Mouse (Mus musculus) stomach, postnatal 0 days (tissue): ENCODE data around the gene Klhl26. TPM values are rescaled to one million over a fixed set of nuclear protein-coding genes. Genes with fewer than 3 reads are reported as not detected.
A peak's percentile ranks its signal among the peaks of the same experiment; 100 is the strongest.

Source experiments
- ATAC-seq: fragments of 200-750 bp; cut with Nextera tagmentation; 2 replicates; pipeline ENCODE4 v1.8.0; 2017; ENCODE audit not compliant: low FRiP score, low TSS enrichment
- DNase-seq: peaks from one replicate; pipeline ENCODE4 v3.0.0-alpha.2; 2016; ENCODE audit warnings: low spot score
- H3K27ac ChIP-seq: fragments of 300-500 bp; sonication (generic); replicated peaks from 2 replicates; pipeline ENCODE4 v1.5.1; 2014; ENCODE audit warnings: mild to moderate bottlenecking, control low read depth
- H3K27me3 ChIP-seq: fragments of 300-500 bp; sonication (generic); 2 replicates; pipeline ENCODE4 v1.6.1; 2014; ENCODE audit warnings: low read length; ENCODE audit not compliant: control insufficient read depth, insufficient read depth
- H3K36me3 ChIP-seq: fragments of 300-500 bp; sonication (generic); 2 replicates; pipeline ENCODE4 v1.6.1; 2014; ENCODE audit warnings: low read length, mixed read lengths; ENCODE audit not compliant: control insufficient read depth, insufficient read depth
- H3K4me1 ChIP-seq: fragments of 300-500 bp; sonication (generic); replicated peaks from 2 replicates; pipeline ENCODE4 v1.6.1; 2014; ENCODE audit warnings: antibody characterized with exemption; ENCODE audit not compliant: control insufficient read depth, insufficient read depth
- H3K4me2 ChIP-seq: fragments of 300-500 bp; sonication (generic); replicated peaks from 2 replicates; pipeline ENCODE4 v1.6.1; 2014; ENCODE audit warnings: low read depth, mild to moderate bottlenecking, control low read depth, moderate library complexity
- H3K4me3 ChIP-seq: fragments of 300-500 bp; sonication (generic); 2 replicates; pipeline ENCODE4 v1.5.1; 2014; ENCODE audit warnings: low read depth, low read length, control low read depth
- H3K9ac ChIP-seq: fragments of 300-500 bp; sonication (generic); 2 replicates; pipeline ENCODE4 v1.6.1; 2014; ENCODE audit warnings: mild to moderate bottlenecking, low read length, control low read depth, mixed read lengths
- H3K9me3 ChIP-seq: fragments of 300-500 bp; sonication (generic); 2 replicates; pipeline ENCODE4 v1.6.1; 2016; ENCODE audit warnings: low read length; ENCODE audit not compliant: control insufficient read depth
- CTCF ChIP-seq: IDR thresholded peaks from 2 replicates; pipeline ENCODE4 v1.5.1; 2016; ENCODE audit warnings: antibody characterized with exemption, low read depth, mild to moderate bottlenecking, moderate library complexity
- EP300 ChIP-seq: optimal IDR thresholded peaks from 2 replicates; pipeline ENCODE3; 2016; ENCODE audit warnings: antibody characterized with exemption
- WGBS: fragments of 180-500 bp; shearing (Covaris S2); extraction: QIAGEN DNeasy Blood & Tissue Kit; methylation state at CpG from one replicate; pipeline ENCODE4 v1.1.7; 2014; 5-methylcytosine and 5-hydroxymethylcytosine counted together
- polyA plus RNA-seq: library from polyadenylated mRNA; unstranded; fragments of >200 nt; fragmentation: Nextera tagmentation; extraction: Ambion mirVana; gene quantifications from 2 replicates; pipeline ENCODE4 v1.2.1, GENCODE M21; 2015

Klhl26 gene
- polyA plus RNA-seq, 1 experiment from 2014 or later = 10.4 TPM

GRCm38 (mm10) chr8:70495001-70495770, 18.4 kb upstream of the Klhl26 start:
- H3K9me3 ChIP-seq = no peaks in the 10 kb centered on the region
- no peak overlapping the region for H3K27ac ChIP-seq
- no peak for ATAC-seq
- H3K36me3 ChIP-seq = no peaks in the 10 kb centered on the region
- no peak for DNase-seq
- 18% methylated on average over 21 of the region's 21 CpGs for WGBS
- no peaks in the 10 kb centered on the region for H3K4me1 ChIP-seq
- H3K9ac ChIP-seq = no peak overlapping the region
- no peak overlapping the region for H3K4me2 ChIP-seq
- no peak overlapping the region for H3K4me3 ChIP-seq
- no peak for TF ChIP-seq CTCF
- TF ChIP-seq EP300 = no peak
- peaks cover 40% of the 10 kb centered on the region for H3K27me3 ChIP-seq

GRCm38 (mm10) chr8:70494416-70494945, 17.7 kb upstream of the Klhl26 start:
- peaks cover 43% of the 10 kb centered on the region for H3K27me3 ChIP-seq
- ATAC-seq (no peak), DNase-seq (no peak)
- no peak overlapping the region for H3K4me2 ChIP-seq
- WGBS = 6% methylated on average over 27 of the region's 28 CpGs
- H3K4me3 ChIP-seq = no peak overlapping the region
- no peak overlapping the region for H3K9ac ChIP-seq
- no peaks in the 10 kb centered on the region for H3K36me3 ChIP-seq
- H3K4me1 ChIP-seq = no peaks in the 10 kb centered on the region
- no peaks in the 10 kb centered on the region for H3K9me3 ChIP-seq
- H3K27ac ChIP-seq = no peak overlapping the region
- TF ChIP-seq CTCF (no peak), EP300 (no peak)

- Histone ChIP-seq H3K4me1 (0 out of 2 replicates have a peak, but pooled peaks cover 2% of the 10 kb centered on the region), H3K4me3 (peak overlapping the region; percentile 43), H3K9me3 (no peaks in the 10 kb centered on the region), H3K4me2 (peak overlapping the region; percentile 75), H3K36me3 (no peaks in the 10 kb centered on the region), H3K27me3 (peaks cover 46% of the 10 kb centered on the region), H3K9ac (peak overlapping the region; percentile 45; the same call in 1 of the 2 replicates), H3K27ac (no peak overlapping the region)
- no peak for DNase-seq
- WGBS = under 1% methylated on average over 46 of the region's 47 CpGs
- no peak for ATAC-seq
- no peak for TF ChIP-seq EP300
- no peak for TF ChIP-seq CTCF
These were observed 17.1 kb upstream of the Klhl26 start for GRCm38 (mm10) chr8:70493692-70494415.

- H3K4me3 ChIP-seq = peak within 1 kb of the TSS; percentile 43
- TF ChIP-seq CTCF (no peak), EP300 (no peak)
- no peaks in the 10 kb centered on the region for H3K36me3 ChIP-seq
- peaks cover 52% of the 10 kb centered on the region for H3K27me3 ChIP-seq
- under 1% methylated on average over 49 of the region's 93 CpGs for WGBS
- no peaks in the 10 kb centered on the region for H3K9me3 ChIP-seq
- H3K4me2 ChIP-seq = peak within 1 kb of the TSS; percentile 75
- no peak; the same call in 1 of the 2 replicates for ATAC-seq
- no peak for DNase-seq
- 0 out of 2 replicates have a peak, but pooled peaks cover 4% of the 10 kb centered on the region for H3K4me1 ChIP-seq
- H3K9ac ChIP-seq = peak within 1 kb of the TSS; percentile 45
- no peak within 1 kb of the TSS for H3K27ac ChIP-seq
These were observed 16.2 kb upstream of the Klhl26 start, which contains the start of gene Crlf1 for GRCm38 (mm10) chr8:70492664-70493640. Gene Crlf1 (plus strand): TSS chr8:70493158.

GRCm38 (mm10) chr8:70490880-70491495, 14.2 kb upstream of the Klhl26 start:
- no peaks in the 10 kb centered on the region for H3K36me3 ChIP-seq
- H3K4me3 ChIP-seq = no peak overlapping the region
- DNase-seq (no peak), ATAC-seq (no peak)
- no peak for TF ChIP-seq EP300
- no peak for TF ChIP-seq CTCF
- H3K9me3 ChIP-seq = no peaks in the 10 kb centered on the region
- H3K4me1 ChIP-seq = 0 out of 2 replicates have a peak, but pooled peaks cover 4% of the 10 kb centered on the region
- 17% methylated on average over 20 of the region's 20 CpGs for WGBS
- H3K9ac ChIP-seq = no peak overlapping the region
- H3K27ac ChIP-seq = no peak overlapping the region
- no peak overlapping the region for H3K4me2 ChIP-seq
- H3K27me3 ChIP-seq = peaks cover 56% of the 10 kb centered on the region
